Mouse (Mus musculus) heart, embryonic 16.5 days (tissue): ENCODE results near the gene Eif4e2. TPM values are rescaled to one million over a fixed set of nuclear protein-coding genes. Genes with fewer than 3 reads are reported as not detected.

Source experiments
- ATAC-seq: fragments of 200-750 bp; cut with Nextera tagmentation; replicated peaks from 2 replicates; pipeline ENCODE4 v1.8.0; 2017; ENCODE audit warnings: moderate number of reproducible peaks; ENCODE audit not compliant: insufficient read depth, low FRiP score; ENCODE audit errors: extremely low read depth
- H3K27ac ChIP-seq: fragments of 300-500 bp; sonication (generic); 2 replicates; pipeline ENCODE4 v1.5.1; 2014; ENCODE audit warnings: mild to moderate bottlenecking, low read length, control low read depth, moderate library complexity
- H3K27me3 ChIP-seq: fragments of 300-500 bp; sonication (generic); 2 replicates; pipeline ENCODE4 v1.6.1; 2014; ENCODE audit warnings: low read length, mixed read lengths; ENCODE audit not compliant: control insufficient read depth, insufficient read depth
- H3K36me3 ChIP-seq: fragments of 300-500 bp; sonication (generic); 2 replicates; pipeline ENCODE4 v1.6.1; 2014; ENCODE audit not compliant: control insufficient read depth, insufficient read depth
- H3K4me1 ChIP-seq: fragments of 300-500 bp; sonication (generic); 2 replicates; pipeline ENCODE4 v1.6.1; 2014; ENCODE audit warnings: low read length, mixed read lengths; ENCODE audit not compliant: control insufficient read depth, insufficient read depth
- H3K4me2 ChIP-seq: fragments of 300-500 bp; sonication (generic); 2 replicates; pipeline ENCODE4 v1.6.1; 2014; ENCODE audit warnings: low read depth, mild to moderate bottlenecking, control low read depth, low read length
- H3K4me3 ChIP-seq: fragments of 300-500 bp; sonication (generic); 2 replicates; pipeline ENCODE4 v1.5.1; 2014; ENCODE audit warnings: mild to moderate bottlenecking, control low read depth, low read length
- H3K9ac ChIP-seq: fragments of 300-500 bp; sonication (generic); 2 replicates; pipeline ENCODE4 v1.6.1; 2014; ENCODE audit warnings: low read length, control low read depth
- H3K9me3 ChIP-seq: fragments of 300-500 bp; sonication (generic); replicated peaks from 2 replicates; pipeline ENCODE4 v1.6.1; 2016; ENCODE audit warnings: low read length; ENCODE audit not compliant: control insufficient read depth
- WGBS: fragments of 180-500 bp; shearing (Covaris S2); extraction: QIAGEN DNeasy Blood & Tissue Kit; methylation state at CpG from one replicate; pipeline ENCODE4 v1.1.7; 2014; 5-methylcytosine and 5-hydroxymethylcytosine counted together
- polyA plus RNA-seq: library from polyadenylated mRNA; unstranded; fragments of >200 nt; fragmentation: Nextera tagmentation; extraction: Ambion mirVana; gene quantifications from 2 replicates; pipeline ENCODE4 v1.2.1, GENCODE M21; 2015

Gene Eif4e2
- polyA plus RNA-seq, 1 experiment from 2014 or later: 100 TPM

GRCm38 (mm10) chr1:87274134-87274533 lies 60.4 kb downstream of the Eif4e2 start:
- ATAC-seq: no peak
- H3K27ac ChIP-seq: peak overlapping the region; percentile 49
- no peaks in the 10 kb centered on the region for H3K9me3 ChIP-seq
- H3K27me3 ChIP-seq: no peaks in the 10 kb centered on the region
- H3K36me3 ChIP-seq: no peaks in the 10 kb centered on the region
- peak overlapping the region; percentile 22; the same call in 1 of the 2 replicates for H3K9ac ChIP-seq
- H3K4me3 ChIP-seq: no peak overlapping the region
- 64% methylated on average over 4 of the region's 4 CpGs for WGBS
- H3K4me2 ChIP-seq: no peak overlapping the region
- peaks cover 25% of the 10 kb centered on the region for H3K4me1 ChIP-seq

GRCm38 (mm10) chr1:87275151-87275550 lies 61.4 kb downstream of the Eif4e2 start:
- no peaks in the 10 kb centered on the region for H3K9me3 ChIP-seq
- no peak for ATAC-seq
- WGBS: 89% methylated on average over 12 of the region's 12 CpGs
- no peaks in the 10 kb centered on the region for H3K36me3 ChIP-seq
- H3K4me2 ChIP-seq: no peak overlapping the region
- no peak overlapping the region for H3K9ac ChIP-seq
- H3K27me3 ChIP-seq: no peaks in the 10 kb centered on the region
- no peak overlapping the region for H3K4me3 ChIP-seq
- H3K27ac ChIP-seq: no peak overlapping the region
- H3K4me1 ChIP-seq: peaks cover 24% of the 10 kb centered on the region

- Histone ChIP-seq H3K4me3 (no peak overlapping the region), H3K4me2 (no peak overlapping the region), H3K4me1 (peaks cover 15% of the 10 kb centered on the region), H3K27ac (no peak overlapping the region), H3K9me3 (no peaks in the 10 kb centered on the region), H3K27me3 (no peaks in the 10 kb centered on the region), H3K36me3 (no peaks in the 10 kb centered on the region), H3K9ac (no peak overlapping the region)
- no peak for ATAC-seq
- 23% methylated on average over 2 of the region's 2 CpGs for WGBS
Observed at GRCm38 (mm10) chr1:87276056-87276455, 62.3 kb downstream of the Eif4e2 start.

GRCm38 (mm10) chr1:87280281-87280680 lies 66.6 kb downstream of the Eif4e2 start:
- no peak for ATAC-seq
- Histone ChIP-seq H3K36me3 (no peaks in the 10 kb centered on the region), H3K4me3 (no peak overlapping the region), H3K4me2 (no peak overlapping the region), H3K9ac (no peak overlapping the region), H3K9me3 (no peaks in the 10 kb centered on the region), H3K27me3 (no peaks in the 10 kb centered on the region), H3K27ac (no peak overlapping the region), H3K4me1 (no peaks in the 10 kb centered on the region)
- 72% methylated on average over 5 of the region's 5 CpGs for WGBS

- 0 out of 2 replicates have a peak overlapping the region, but pooled peaks have one; percentile 4 for H3K4me3 ChIP-seq
- H3K4me2 ChIP-seq: peak overlapping the region; percentile 36
- H3K9ac ChIP-seq: no peak overlapping the region
- no peaks in the 10 kb centered on the region for H3K4me1 ChIP-seq
- 30% methylated on average over 20 of the region's 20 CpGs for WGBS
- H3K9me3 ChIP-seq: 0 out of 2 replicates have a peak, but pooled peaks cover 3% of the 10 kb centered on the region
- no peaks in the 10 kb centered on the region for H3K36me3 ChIP-seq
- H3K27me3 ChIP-seq: no peaks in the 10 kb centered on the region
- ATAC-seq: no peak
- no peak overlapping the region for H3K27ac ChIP-seq
Observed at GRCm38 (mm10) chr1:87281599-87282412, 68.1 kb downstream of the Eif4e2 start.

GRCm38 (mm10) chr1:87282413-87282788 lies 68.7 kb downstream of the Eif4e2 start:
- H3K9ac ChIP-seq: no peak overlapping the region
- H3K36me3 ChIP-seq: no peaks in the 10 kb centered on the region
- 65% methylated on average over 6 of the region's 6 CpGs for WGBS
- H3K27ac ChIP-seq: no peak overlapping the region
- no peak overlapping the region for H3K4me2 ChIP-seq
- no peaks in the 10 kb centered on the region for H3K27me3 ChIP-seq
- no peak overlapping the region for H3K4me3 ChIP-seq
- 0 out of 2 replicates have a peak, but pooled peaks cover 3% of the 10 kb centered on the region for H3K9me3 ChIP-seq
- no peak for ATAC-seq
- H3K4me1 ChIP-seq: no peaks in the 10 kb centered on the region

GRCm38 (mm10) chr1:87283410-87283960 lies 69.8 kb downstream of the Eif4e2 start:
- 79% methylated on average over 10 of the region's 10 CpGs for WGBS

GRCm38 (mm10) chr1:87287105-87287504 lies 73.4 kb downstream of the Eif4e2 start:
- no peak overlapping the region for H3K9ac ChIP-seq
- no peak for ATAC-seq
- peaks cover 4% of the 10 kb centered on the region for H3K4me1 ChIP-seq
- no peak overlapping the region for H3K4me3 ChIP-seq
- no peaks in the 10 kb centered on the region for H3K36me3 ChIP-seq
- WGBS: 77% methylated on average over 2 of the region's 2 CpGs
- no peak overlapping the region for H3K27ac ChIP-seq
- H3K4me2 ChIP-seq: no peak overlapping the region
- 0 out of 2 replicates have a peak, but pooled peaks cover 3% of the 10 kb centered on the region for H3K9me3 ChIP-seq
- no peaks in the 10 kb centered on the region for H3K27me3 ChIP-seq

More at GRCm38 (mm10) chr1:87283410-87283960, 69.8 kb downstream of the Eif4e2 start:
- no peak for ATAC-seq
- Histone ChIP-seq H3K4me2 (no peak overlapping the region), H3K9me3 (0 out of 2 replicates have a peak, but pooled peaks cover 3% of the 10 kb centered on the region), H3K9ac (no peak overlapping the region), H3K27me3 (no peaks in the 10 kb centered on the region), H3K36me3 (no peaks in the 10 kb centered on the region), H3K27ac (no peak overlapping the region), H3K4me1 (no peaks in the 10 kb centered on the region), H3K4me3 (no peak overlapping the region)
